8 mouse cellular contexts compared by ENCODE assay signal in the genomic region with DNA sequence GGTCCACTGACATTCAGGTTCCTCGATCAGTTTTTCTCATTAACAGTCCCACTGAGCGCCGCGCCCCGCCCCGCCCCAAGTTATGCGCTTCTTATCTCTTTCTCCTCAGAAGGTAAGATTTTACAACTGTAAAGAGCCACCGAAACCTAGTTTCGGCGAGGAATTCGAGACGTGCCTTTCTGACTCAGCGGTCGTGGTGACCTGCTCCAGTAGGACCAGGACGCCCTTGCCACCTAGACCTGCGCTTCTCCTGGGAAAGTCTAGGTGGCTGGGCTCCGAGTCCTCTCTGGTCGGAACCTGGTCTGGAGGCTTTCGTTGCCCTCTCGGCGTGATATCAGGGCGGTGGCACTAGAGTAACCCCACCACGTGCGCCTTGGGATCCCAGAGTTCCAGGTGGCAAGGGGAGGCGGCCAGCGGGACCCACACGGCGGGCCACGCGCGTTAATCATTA. TPM values are rescaled to one million over a fixed set of nuclear protein-coding genes. Genes with fewer than 3 reads are reported as not detected.
DNase-seq lines count a peak whose midpoint lies in the region; ATAC-seq and TF ChIP-seq lines count a peak whose summit lies in the region.

No protein-coding gene starts in this region.

- 1% methylated on average over 31 of the region's 31 CpGs for WGBS in liver, adult 2 months
- under 1% methylated on average over 31 of the region's 31 CpGs for WGBS in hindbrain, embryonic 13.5 days
- WGBS in midbrain, embryonic 11.5 days: under 1% methylated on average over 31 of the region's 31 CpGs

- H3K9me3 ChIP-seq in hindbrain, embryonic 13.5 days: no peaks in the 10 kb centered on the region
- no peaks in the 10 kb centered on the region for H3K9me3 ChIP-seq in midbrain, embryonic 11.5 days (ENCODE audit: control insufficient read depth, low read length)

- TF ChIP-seq CTCF in liver, adult 2 months (IDR thresholded peaks at IDR 0.05; ENCODE audit: low read depth, low read length): no peak
- TF ChIP-seq CTCF in bone marrow macrophage, adult 2 months (IDR thresholded peaks at IDR 0.05; ENCODE audit: low read depth, low read length): no peak

- peak overlapping the region; percentile 90 for H3K9ac ChIP-seq in liver, adult 2 months (ENCODE audit: low read depth, low read length)
- H3K9ac ChIP-seq in hindbrain, embryonic 13.5 days: peak overlapping the region; percentile 66
- peak overlapping the region; percentile 64 for H3K9ac ChIP-seq in midbrain, embryonic 11.5 days (ENCODE audit: low read length)

- H3K27me3 ChIP-seq in liver, adult 2 months (ENCODE audit: control insufficient read depth, insufficient read depth, low read length): no peaks in the 10 kb centered on the region
- H3K27me3 ChIP-seq in hindbrain, embryonic 13.5 days: peaks cover 91% of the 10 kb centered on the region
- peaks cover 51% of the 10 kb centered on the region for H3K27me3 ChIP-seq in midbrain, embryonic 11.5 days (ENCODE audit: control insufficient read depth, insufficient read depth, low read length)

- no peak for TF ChIP-seq POLR2A in liver, adult 2 months (IDR thresholded peaks at IDR 0.05; ENCODE audit: extremely low read depth, insufficient read depth, low read length)
- no peak for TF ChIP-seq POLR2A in bone marrow macrophage, adult 2 months (IDR thresholded peaks at IDR 0.05; ENCODE audit: borderline replicate concordance, low read depth, low read length)

- H3K4me2 ChIP-seq in hindbrain, embryonic 13.5 days: peak overlapping the region; percentile 97
- H3K4me2 ChIP-seq in midbrain, embryonic 11.5 days: peak overlapping the region; percentile 84

- peak overlapping the region; percentile 85 for H3K4me3 ChIP-seq in liver, adult 2 months (ENCODE audit: insufficient read depth, low read depth, low read length)
- peak overlapping the region; percentile 62 for H3K4me3 ChIP-seq in bone marrow macrophage, adult 2 months (ENCODE audit: insufficient read depth, low read length)
- peak overlapping the region; percentile 58 for H3K4me3 ChIP-seq in hindbrain, embryonic 13.5 days
- peak overlapping the region; percentile 61 for H3K4me3 ChIP-seq in midbrain, embryonic 11.5 days (ENCODE audit: low read depth, low read length)

- peaks cover 12% of the 10 kb centered on the region for H3K4me1 ChIP-seq in liver, adult 2 months (ENCODE audit: control insufficient read depth, insufficient read depth, low read length)
- peaks cover 35% of the 10 kb centered on the region for H3K4me1 ChIP-seq in bone marrow macrophage, adult 2 months (ENCODE audit: control insufficient read depth, insufficient read depth, low read length)
- H3K4me1 ChIP-seq in hindbrain, embryonic 13.5 days (replicated peaks): peaks cover 25% of the 10 kb centered on the region
- H3K4me1 ChIP-seq in midbrain, embryonic 11.5 days (ENCODE audit: control insufficient read depth, insufficient read depth, low read length): peaks cover 11% of the 10 kb centered on the region

- H3K79me2 ChIP-seq in liver, adult 2 months (ENCODE audit: control insufficient read depth, insufficient read depth, low read length): peaks cover 17% of the 10 kb centered on the region; the same call in 1 of the 2 replicates

- intact Hi-C loops in left cerebral cortex, postnatal 14 days (cut with DNase I): no loop called here

- no peaks in the 10 kb centered on the region for H3K36me3 ChIP-seq in liver, adult 2 months (ENCODE audit: control insufficient read depth, insufficient read depth, low read length)
- H3K36me3 ChIP-seq in hindbrain, embryonic 13.5 days: no peaks in the 10 kb centered on the region
- H3K36me3 ChIP-seq in midbrain, embryonic 11.5 days (ENCODE audit: control insufficient read depth, insufficient read depth, low read length): no peaks in the 10 kb centered on the region

- H3K27ac ChIP-seq in liver, adult 2 months (replicated peaks; ENCODE audit: insufficient read depth, low read depth, low read length): peak overlapping the region; percentile 43
- H3K27ac ChIP-seq in bone marrow macrophage, adult 2 months (ENCODE audit: insufficient read depth, low read depth, low read length): no peak overlapping the region
- no peak overlapping the region for H3K27ac ChIP-seq in hindbrain, embryonic 13.5 days
- no peak overlapping the region for H3K27ac ChIP-seq in midbrain, embryonic 11.5 days (ENCODE audit: low read depth, low read length)

- no peak for DNase-seq in liver, adult 2 months (ENCODE audit: extremely low read depth, low read depth, low spot score)
- DNase-seq in liver: no peak
- DNase-seq in midbrain, embryonic 11.5 days (ENCODE audit: low spot score, missing footprints): peak; percentile 94
- DNase-seq in right cerebral cortex, postnatal 36 days (ENCODE audit: low spot score in 2 of 2): no peak
- DNase-seq in left cerebral cortex, postnatal 14 days (ENCODE audit: low spot score in 2 of 2): no peak
- DNase-seq in layer of hippocampus, postnatal 10 days (ENCODE audit: low spot score in 2 of 2): no peak

- peak; percentile 23 for ATAC-seq in hindbrain, embryonic 13.5 days (ENCODE audit: low FRiP score)
- no peak; the same call in none of the 2 replicates for ATAC-seq in midbrain, embryonic 11.5 days (ENCODE audit: low FRiP score)

RNA-seq across cellular contexts. Expression of a gene that starts 2.3 kb away (rescaled TPM):
- total RNA-seq in liver, adult 2 months (2014; rRNA removed): 16.5 and 27.0 TPM in 2 replicates
- 12.5 and 17.1 TPM in 2 replicates for polyA plus RNA-seq in liver, adult 2 months (2012; rRNA removed)
- polyA plus RNA-seq in bone marrow macrophage, adult 2 months (2012; ENCODE audit: insufficient read depth, insufficient read length, missing spikeins): 49.6 and 50.4 TPM in 2 replicates
- 1.6 and 2.1 TPM in 2 replicates for polyA plus RNA-seq in hindbrain, embryonic 13.5 days (2015; fragmentation: Nextera tagmentation; extraction: Ambion mirVana)
- polyA plus RNA-seq in midbrain, embryonic 11.5 days (2014; fragmentation: Nextera tagmentation; extraction: Ambion mirVana): 0.62 and 1.3 TPM in 2 replicates
- 1 to 10 TPM; 7.0 to 9.7 TPM for total RNA-seq in left cerebral cortex, postnatal 14 days (2021)
- total RNA-seq in layer of hippocampus, postnatal 10 days (2021): 1 to 10 TPM; 6.1 to 6.2 TPM
